ENCODE assay signal across 8 mouse cellular contexts in genomic region chr12:45466066-45466465, GRCm38 (mm10).
DNase-seq lines count a peak whose midpoint lies in the region; ATAC-seq and TF ChIP-seq lines count a peak whose summit lies in the region.

No protein-coding gene starts in this region.

- intact Hi-C loops in left cerebral cortex, adult 2 months (cut with DNase I): loop anchor here (2.0 to 10.0 kb wide), 5 partner anchors 467 to 1846 kb away; partner anchors contain the start of gene Nova1

- peak; percentile 27 to 41 for DNase-seq in cerebellum, postnatal 4 days (ENCODE audit: low spot score in 2 of 2)
- peak; percentile 47 to 52 for DNase-seq in left cerebral cortex, adult 2 months (ENCODE audit: extremely low spot score in 1 of 2, low spot score in 2 of 2)
- peak; percentile 68 to 70 for DNase-seq in right cerebral cortex, adult 2 months (ENCODE audit: low spot score in 2 of 2)
- DNase-seq in heart, postnatal 4 days: no peak

- TF ChIP-seq CTCF in intestine, postnatal 0 days (IDR thresholded peaks at IDR 0.05; ENCODE audit: low read depth): peak; percentile 52
- TF ChIP-seq CTCF in left cerebral cortex, adult 2 months (IDR thresholded peaks at IDR 0.05): peak; percentile 66

- no peaks in the 10 kb centered on the region for H3K27me3 ChIP-seq in intestine, postnatal 0 days (replicated peaks; ENCODE audit: control insufficient read depth, insufficient read depth, low read length)
- no peaks in the 10 kb centered on the region for H3K27me3 ChIP-seq in intestine, embryonic 15.5 days (replicated peaks)
- H3K27me3 ChIP-seq in hindbrain, embryonic 12.5 days: no peaks in the 10 kb centered on the region

- no peak overlapping the region for H3K4me2 ChIP-seq in intestine, postnatal 0 days (replicated peaks; ENCODE audit: low read depth)
- no peak overlapping the region for H3K4me2 ChIP-seq in intestine, embryonic 15.5 days (replicated peaks)
- H3K4me2 ChIP-seq in hindbrain, embryonic 12.5 days (replicated peaks): no peak overlapping the region

- H3K9me3 ChIP-seq in intestine, postnatal 0 days (ENCODE audit: control insufficient read depth): no peaks in the 10 kb centered on the region
- H3K9me3 ChIP-seq in intestine, embryonic 15.5 days: no peaks in the 10 kb centered on the region
- H3K9me3 ChIP-seq in hindbrain, embryonic 12.5 days (replicated peaks): no peaks in the 10 kb centered on the region

- H3K4me3 ChIP-seq in intestine, postnatal 0 days (ENCODE audit: low read depth, low read length): no peak overlapping the region
- H3K4me3 ChIP-seq in intestine, embryonic 15.5 days (replicated peaks): no peak overlapping the region
- no peak overlapping the region for H3K4me3 ChIP-seq in hindbrain, embryonic 12.5 days
- peak overlapping the region; percentile 3; the same call in 1 of the 2 replicates for H3K4me3 ChIP-seq in left cerebral cortex, adult 2 months

- no peaks in the 10 kb centered on the region for H3K36me3 ChIP-seq in intestine, postnatal 0 days (ENCODE audit: control insufficient read depth, insufficient read depth)
- no peaks in the 10 kb centered on the region for H3K36me3 ChIP-seq in intestine, embryonic 15.5 days
- no peaks in the 10 kb centered on the region for H3K36me3 ChIP-seq in hindbrain, embryonic 12.5 days

- WGBS in intestine, postnatal 0 days: 70% methylated on average over 3 of the region's 3 CpGs
- WGBS in intestine, embryonic 15.5 days: 66% methylated on average over 3 of the region's 3 CpGs
- 56% methylated on average over 3 of the region's 3 CpGs for WGBS in hindbrain, embryonic 12.5 days

- H3K9ac ChIP-seq in intestine, postnatal 0 days (ENCODE audit: low read depth, low read length): no peak overlapping the region
- no peak overlapping the region for H3K9ac ChIP-seq in intestine, embryonic 15.5 days
- no peak overlapping the region for H3K9ac ChIP-seq in hindbrain, embryonic 12.5 days

- H3K4me1 ChIP-seq in intestine, postnatal 0 days (replicated peaks; ENCODE audit: control insufficient read depth, insufficient read depth, low read length): no peaks in the 10 kb centered on the region
- no peaks in the 10 kb centered on the region for H3K4me1 ChIP-seq in intestine, embryonic 15.5 days (replicated peaks)
- 0 out of 2 replicates have a peak, but pooled peaks cover 2% of the 10 kb centered on the region for H3K4me1 ChIP-seq in hindbrain, embryonic 12.5 days

- no peak overlapping the region for H3K27ac ChIP-seq in intestine, postnatal 0 days (ENCODE audit: low read depth, low read length)
- no peak overlapping the region for H3K27ac ChIP-seq in intestine, embryonic 15.5 days
- H3K27ac ChIP-seq in hindbrain, embryonic 12.5 days: peak overlapping the region; percentile 48; the same call in 1 of the 2 replicates
- peak overlapping the region; percentile 16; the same call in 1 of the 2 replicates for H3K27ac ChIP-seq in left cerebral cortex, adult 2 months

- no peak for ATAC-seq in intestine, postnatal 0 days
- no peak for ATAC-seq in intestine, embryonic 15.5 days
- ATAC-seq in hindbrain, embryonic 12.5 days (ENCODE audit: low FRiP score): peak; percentile 92
- ATAC-seq in activated CD4-positive, CD25-positive, alpha-beta regulatory T cell, adult 4 months: no peak

Comparison
In these comparisons a context has a peak if more than half of its experiments do, and no peak if none do; other contexts are left out.
1. H3K27ac ChIP-seq: peak in hindbrain, embryonic 12.5 days (single experiment) and left cerebral cortex, adult 2 months (single experiment); none in intestine, postnatal 0 days (single experiment) and intestine, embryonic 15.5 days (single experiment).